Mouse (Mus musculus): ENCODE data around the gene Cela1. TPM values are rescaled to one million over a fixed set of nuclear protein-coding genes. Genes with fewer than 3 reads are reported as not detected.

Gene Cela1
- polyA plus RNA-seq, 1 experiment from 2014 or later: 1.2 TPM

DNA sequence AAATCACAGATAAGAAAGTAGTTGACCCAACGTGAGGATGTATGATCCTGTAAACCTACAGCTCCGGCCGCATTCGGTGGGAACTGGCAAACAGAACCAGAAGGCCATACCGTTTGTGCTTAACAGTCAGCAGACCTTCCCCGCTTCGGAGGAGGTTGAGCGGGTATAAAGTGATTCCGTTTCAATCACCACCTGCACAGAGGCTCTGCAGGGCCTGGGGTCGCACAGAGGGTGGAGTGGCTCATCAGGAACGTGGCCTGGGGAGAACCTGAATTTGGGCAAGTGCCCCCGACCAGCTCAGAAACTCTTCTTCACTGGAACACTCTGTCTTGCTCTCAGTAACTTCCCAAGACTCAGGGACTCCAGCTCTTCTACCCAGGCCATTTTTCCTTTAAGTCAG is 20.9 kb downstream of the Cela1 start:
- Histone ChIP-seq H3K4me1 (peaks cover 12% of the 10 kb centered on the region), H3K27ac (no peak overlapping the region), H3K9ac (no peak overlapping the region), H3K27me3 (replicated peaks) (no peaks in the 10 kb centered on the region), H3K36me3 (replicated peaks) (no peaks in the 10 kb centered on the region), H3K4me2 (no peak overlapping the region), H3K9me3 (no peaks in the 10 kb centered on the region), H3K4me3 (no peak overlapping the region)
- ATAC-seq (replicated peaks): no peak
- whole genome bisulfite sequencing: 40% methylated on average over 12 of the region's 12 CpGs

GRCm38 (mm10) chr15:100666219-100666696 is 21.5 kb downstream of the Cela1 start:
- no peak overlapping the region for H3K4me3 ChIP-seq
- no peak overlapping the region for H3K9ac ChIP-seq
- no peaks in the 10 kb centered on the region for H3K27me3 ChIP-seq (replicated peaks)
- no peaks in the 10 kb centered on the region for H3K36me3 ChIP-seq (replicated peaks)
- ATAC-seq (replicated peaks): no peak
- no peak overlapping the region for H3K27ac ChIP-seq
- H3K4me2 ChIP-seq: no peak overlapping the region
- no peaks in the 10 kb centered on the region for H3K9me3 ChIP-seq
- WGBS: 10% methylated on average over 7 of the region's 7 CpGs
- H3K4me1 ChIP-seq: peaks cover 12% of the 10 kb centered on the region

GRCm38 (mm10) chr15:100665411-100666218 is 22.1 kb downstream of the Cela1 start:
- H3K4me1 ChIP-seq: peaks cover 12% of the 10 kb centered on the region
- no peak overlapping the region for H3K4me3 ChIP-seq
- H3K36me3 ChIP-seq (replicated peaks): no peaks in the 10 kb centered on the region
- H3K27ac ChIP-seq: no peak overlapping the region
- H3K4me2 ChIP-seq: no peak overlapping the region
- no peaks in the 10 kb centered on the region for H3K27me3 ChIP-seq (replicated peaks)
- H3K9ac ChIP-seq: no peak overlapping the region
- no peaks in the 10 kb centered on the region for H3K9me3 ChIP-seq
- ATAC-seq (replicated peaks): no peak
- 42% methylated on average over 9 of the region's 9 CpGs for WGBS

DNA sequence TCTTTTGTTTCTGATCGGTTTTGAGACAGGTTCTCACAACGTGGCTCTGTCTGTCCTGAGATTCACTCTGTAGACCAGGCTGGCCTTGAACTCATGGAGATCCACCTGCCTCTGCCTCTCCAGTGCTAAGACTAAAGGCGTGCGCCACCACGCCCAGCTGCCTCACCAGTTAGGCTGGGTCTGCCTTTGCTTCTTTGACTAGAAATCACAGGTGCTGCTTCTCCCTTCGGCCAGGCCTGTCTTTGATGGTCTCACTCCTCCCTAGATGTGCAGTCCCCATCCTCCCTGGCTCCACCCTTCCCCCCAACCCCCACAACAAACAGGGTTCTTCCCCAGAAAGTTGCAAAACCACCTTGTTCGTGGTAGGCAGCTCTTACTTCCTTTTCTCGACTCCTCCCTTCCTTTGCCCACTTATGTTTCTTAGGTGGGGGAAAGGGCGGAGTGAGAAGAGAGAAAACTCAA is 22.9 kb downstream of the Cela1 start:
- Histone ChIP-seq H3K36me3 (replicated peaks) (no peaks in the 10 kb centered on the region), H3K27me3 (replicated peaks) (no peaks in the 10 kb centered on the region), H3K9ac (no peak overlapping the region), H3K27ac (no peak overlapping the region), H3K4me3 (no peak overlapping the region), H3K4me1 (peaks cover 12% of the 10 kb centered on the region), H3K9me3 (no peaks in the 10 kb centered on the region), H3K4me2 (no peak overlapping the region)
- 83% methylated on average over 9 of the region's 9 CpGs for WGBS
- ATAC-seq (replicated peaks): no peak

DNA sequence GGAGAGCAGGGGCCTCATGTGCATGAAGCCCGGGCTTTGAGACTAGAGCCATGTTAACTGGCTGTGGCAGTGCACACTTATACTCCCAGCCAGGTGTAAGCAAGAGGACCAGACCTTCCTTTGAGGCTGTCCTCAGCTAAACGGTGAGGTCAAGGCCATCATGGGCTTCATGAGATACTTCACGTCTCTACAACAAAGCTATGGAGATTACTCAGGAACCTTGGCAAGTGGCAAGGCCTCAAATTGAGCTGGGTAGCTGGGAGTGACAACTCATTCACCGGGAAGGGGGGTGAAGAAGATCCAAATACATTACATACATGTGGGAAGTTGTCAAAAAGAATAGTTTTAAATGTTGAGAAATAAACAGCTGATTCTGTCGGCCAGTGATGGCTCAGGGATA is 26.9 kb downstream of the Cela1 start:
- Histone ChIP-seq H3K4me1 (peaks cover 7% of the 10 kb centered on the region), H3K9me3 (no peaks in the 10 kb centered on the region), H3K27me3 (replicated peaks) (no peaks in the 10 kb centered on the region), H3K4me2 (no peak overlapping the region), H3K9ac (no peak overlapping the region), H3K27ac (no peak overlapping the region), H3K36me3 (replicated peaks) (no peaks in the 10 kb centered on the region), H3K4me3 (no peak overlapping the region)
- no peak for ATAC-seq (replicated peaks)
- 92% methylated on average over 5 of the region's 5 CpGs for WGBS

- Histone ChIP-seq H3K4me1 (peaks cover 2% of the 10 kb centered on the region; the same call in 1 of the 2 replicates), H3K36me3 (replicated peaks) (no peaks in the 10 kb centered on the region), H3K9ac (no peak overlapping the region), H3K27me3 (replicated peaks) (no peaks in the 10 kb centered on the region), H3K4me3 (no peak overlapping the region), H3K4me2 (no peak overlapping the region), H3K9me3 (no peaks in the 10 kb centered on the region), H3K27ac (no peak overlapping the region)
- 86% methylated on average over 9 of the region's 9 CpGs for WGBS
- ATAC-seq (replicated peaks): no peak
Measured at GRCm38 (mm10) chr15:100660306-100660705, 27.4 kb downstream of the Cela1 start.

- 84% methylated on average over 5 of the region's 5 CpGs for WGBS
Measured at GRCm38 (mm10) chr15:100655201-100655600, 32.5 kb downstream of the Cela1 start.

DNA sequence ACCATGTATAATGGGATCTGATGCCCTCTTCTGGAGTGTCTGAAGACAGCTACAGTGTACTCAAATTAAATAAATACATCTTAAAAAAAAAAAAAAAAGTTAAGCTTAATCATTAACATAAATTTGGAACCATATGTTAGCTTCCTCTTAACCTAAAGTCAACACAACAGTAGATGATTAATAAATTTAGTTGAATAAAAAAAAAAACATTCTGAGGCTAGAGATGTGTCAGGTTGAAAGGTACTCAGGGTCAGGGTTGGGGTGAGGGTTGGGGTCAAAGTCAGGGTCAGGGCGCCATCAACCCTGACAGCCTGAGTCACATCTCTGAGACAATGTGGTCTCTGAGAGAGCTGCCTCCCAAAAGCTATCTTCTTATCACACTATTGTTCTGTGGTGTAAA is 33.5 kb downstream of the Cela1 start:
- 100% methylated on average over 1 of the region's 1 CpGs for WGBS
- ATAC-seq (replicated peaks): no peak
- no peaks in the 10 kb centered on the region for H3K9me3 ChIP-seq

More at GRCm38 (mm10) chr15:100655201-100655600, 32.5 kb downstream of the Cela1 start:
- Histone ChIP-seq H3K4me1 (no peaks in the 10 kb centered on the region), H3K4me2 (no peak overlapping the region), H3K4me3 (no peak overlapping the region), H3K27me3 (replicated peaks) (no peaks in the 10 kb centered on the region), H3K9ac (no peak overlapping the region), H3K36me3 (replicated peaks) (no peaks in the 10 kb centered on the region), H3K9me3 (no peaks in the 10 kb centered on the region), H3K27ac (no peak overlapping the region)
- ATAC-seq (replicated peaks): no peak

DNA sequence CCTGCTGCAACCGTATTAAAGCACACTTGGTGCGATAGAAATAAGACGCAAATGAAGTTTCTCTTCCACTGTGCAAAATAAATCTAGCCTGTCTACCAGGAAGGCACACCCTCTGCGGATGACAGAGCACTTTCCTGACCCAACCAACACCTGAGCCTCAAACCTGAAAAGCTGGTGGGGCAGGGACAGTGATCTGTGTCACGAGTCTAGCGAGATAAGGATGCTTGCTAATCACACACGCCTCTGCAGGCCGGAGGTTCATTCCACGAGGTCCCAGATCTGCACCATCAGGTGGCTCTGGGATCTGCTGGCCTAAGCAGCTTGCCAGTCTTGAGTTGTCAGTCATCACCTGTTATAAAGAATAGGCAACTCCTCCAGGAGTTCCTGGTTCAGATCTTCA is 36.1 kb downstream of the Cela1 start:
- ATAC-seq (replicated peaks): no peak
- Histone ChIP-seq H3K9me3 (no peaks in the 10 kb centered on the region), H3K4me2 (no peak overlapping the region), H3K27ac (no peak overlapping the region), H3K9ac (no peak overlapping the region), H3K36me3 (replicated peaks) (no peaks in the 10 kb centered on the region), H3K4me1 (no peaks in the 10 kb centered on the region), H3K27me3 (replicated peaks) (no peaks in the 10 kb centered on the region), H3K4me3 (no peak overlapping the region)
- 89% methylated on average over 9 of the region's 9 CpGs for WGBS

More for the DNA sequence above, 33.5 kb downstream of the Cela1 start:
- H3K4me3 ChIP-seq: no peak overlapping the region
- no peaks in the 10 kb centered on the region for H3K27me3 ChIP-seq (replicated peaks)
- no peak overlapping the region for H3K27ac ChIP-seq
- no peak overlapping the region for H3K9ac ChIP-seq
- H3K4me1 ChIP-seq: no peaks in the 10 kb centered on the region
- no peak overlapping the region for H3K4me2 ChIP-seq
- H3K36me3 ChIP-seq (replicated peaks): no peaks in the 10 kb centered on the region

- Histone ChIP-seq H3K9me3 (no peaks in the 10 kb centered on the region), H3K36me3 (replicated peaks) (no peaks in the 10 kb centered on the region), H3K27me3 (replicated peaks) (no peaks in the 10 kb centered on the region), H3K9ac (no peak overlapping the region), H3K4me1 (no peaks in the 10 kb centered on the region), H3K4me3 (no peak overlapping the region), H3K4me2 (no peak overlapping the region), H3K27ac (no peak overlapping the region)
- WGBS: 87% methylated on average over 10 of the region's 10 CpGs
- ATAC-seq (replicated peaks): no peak
Measured at GRCm38 (mm10) chr15:100650111-100650510, 37.6 kb downstream of the Cela1 start.

DNA sequence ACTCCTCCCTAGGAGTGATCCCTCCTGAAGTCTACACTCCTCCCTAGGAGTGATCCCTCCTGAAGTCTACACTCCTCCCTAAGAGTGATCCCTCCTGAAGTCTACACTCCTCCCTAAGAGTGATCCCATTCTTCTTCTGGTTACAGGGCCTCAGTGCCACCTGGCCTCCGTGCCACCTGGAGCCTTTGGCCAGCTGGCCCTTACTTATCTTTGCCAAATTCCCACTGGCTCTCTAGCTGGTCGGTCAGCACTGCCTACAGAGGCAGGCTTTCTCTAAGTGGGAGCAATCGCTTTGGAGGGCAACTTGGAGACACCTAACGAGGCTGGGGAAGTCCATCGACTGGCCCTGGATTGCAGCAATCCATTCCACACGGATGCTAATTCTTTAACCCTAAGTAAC is 41.6 kb downstream of the Cela1 start:
- no peaks in the 10 kb centered on the region for H3K4me1 ChIP-seq
- H3K27ac ChIP-seq: no peak overlapping the region
- WGBS: 84% methylated on average over 6 of the region's 6 CpGs
- H3K36me3 ChIP-seq (replicated peaks): no peaks in the 10 kb centered on the region
- H3K4me3 ChIP-seq: no peak overlapping the region
- no peaks in the 10 kb centered on the region for H3K27me3 ChIP-seq (replicated peaks)
- H3K9me3 ChIP-seq: no peaks in the 10 kb centered on the region
- H3K9ac ChIP-seq: no peak overlapping the region
- no peak for ATAC-seq (replicated peaks)
- no peak overlapping the region for H3K4me2 ChIP-seq

- Histone ChIP-seq H3K36me3 (replicated peaks) (no peaks in the 10 kb centered on the region), H3K4me2 (no peak overlapping the region), H3K4me3 (no peak overlapping the region), H3K9me3 (no peaks in the 10 kb centered on the region), H3K9ac (no peak overlapping the region), H3K27me3 (replicated peaks) (peaks cover 17% of the 10 kb centered on the region), H3K27ac (no peak overlapping the region), H3K4me1 (no peaks in the 10 kb centered on the region)
- WGBS: 93% methylated on average over 6 of the region's 7 CpGs
- ATAC-seq (replicated peaks): no peak
Measured at GRCm38 (mm10) chr15:100642451-100642850, 45.3 kb downstream of the Cela1 start.

DNA sequence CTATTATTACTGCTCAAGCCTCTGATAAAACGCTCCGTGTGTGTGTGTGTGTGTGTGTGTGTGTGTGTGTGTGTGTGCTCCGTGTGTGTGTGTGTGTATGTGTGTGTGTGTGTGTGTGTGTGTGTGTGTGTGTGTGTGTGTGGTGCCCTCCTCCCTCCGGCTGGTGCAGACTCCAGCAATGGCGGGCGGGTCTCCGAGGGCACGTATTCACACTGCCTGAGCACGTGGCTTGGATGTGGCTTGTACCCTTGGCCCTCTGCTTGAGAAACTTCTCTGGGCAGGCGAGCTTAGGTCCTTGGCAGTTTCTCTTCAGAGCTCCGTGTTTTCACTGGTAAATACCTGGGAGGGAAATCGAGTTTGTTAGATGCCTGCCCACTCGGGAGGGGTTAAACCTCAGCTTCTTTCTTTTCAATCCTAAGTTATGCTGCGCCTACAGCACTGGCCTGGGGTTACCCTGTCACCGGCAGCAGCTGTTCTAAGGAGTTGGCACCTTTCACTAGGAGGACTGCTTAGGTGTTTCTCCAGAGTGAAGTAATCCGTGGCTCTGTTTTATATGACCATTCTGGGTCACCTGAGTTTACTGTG is 46.4 kb downstream of the Cela1 start:
- Histone ChIP-seq H3K27me3 (replicated peaks) (peaks cover 29% of the 10 kb centered on the region), H3K4me3 (no peak overlapping the region), H3K36me3 (replicated peaks) (no peaks in the 10 kb centered on the region), H3K9ac (no peak overlapping the region), H3K9me3 (no peaks in the 10 kb centered on the region), H3K4me1 (peaks cover 9% of the 10 kb centered on the region), H3K4me2 (no peak overlapping the region), H3K27ac (no peak overlapping the region)
- no peak for ATAC-seq (replicated peaks)
- WGBS: 81% methylated on average over 13 of the region's 16 CpGs

Data from midbrain, embryonic 15.5 days (tissue).